Mouse (Mus musculus): ENCODE results near the gene Ctnnb1.
"Not testable (repeated sequence)": the region's sequence is repeated elsewhere in the genome, so short reads cannot be mapped to it uniquely, and the experiment has no call there.

Ctnnb1 gene

DNA sequence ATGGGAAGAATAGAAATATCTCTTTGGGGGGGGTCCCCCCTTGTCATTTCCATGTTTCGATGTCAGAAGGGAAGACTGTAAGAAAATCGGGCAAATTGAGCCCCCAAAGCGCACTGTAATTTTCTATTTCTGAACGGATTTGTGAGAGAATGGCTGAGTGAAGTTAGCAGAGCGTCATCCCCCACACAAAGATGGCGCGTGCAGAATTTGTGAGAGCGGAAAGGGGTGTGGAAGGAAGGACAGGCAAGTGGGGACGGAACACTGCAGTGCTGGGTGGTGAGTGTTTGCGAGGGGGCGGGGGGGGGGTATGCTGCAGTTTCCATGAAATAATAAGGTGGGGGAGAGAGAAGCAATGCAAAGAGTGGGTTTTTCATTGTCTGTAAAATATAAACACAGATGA is at the start of gene Ctnnb1:
Ctnnb1 (plus strand) TSS at position 136 of the 400 bp plus-strand sequence.
- no peak for DNase-seq (ENCODE audit: low spot score)

- DNase-seq (ENCODE audit: low spot score) = no peak
Observed at GRCm38 (mm10) chr9:120880286-120880685, 48.7 kb upstream of the Ctnnb1 start.

GRCm38 (mm10) chr9:120881121-120881520 is 47.9 kb upstream of the Ctnnb1 start:
- no peak for DNase-seq (ENCODE audit: low spot score)

DNA sequence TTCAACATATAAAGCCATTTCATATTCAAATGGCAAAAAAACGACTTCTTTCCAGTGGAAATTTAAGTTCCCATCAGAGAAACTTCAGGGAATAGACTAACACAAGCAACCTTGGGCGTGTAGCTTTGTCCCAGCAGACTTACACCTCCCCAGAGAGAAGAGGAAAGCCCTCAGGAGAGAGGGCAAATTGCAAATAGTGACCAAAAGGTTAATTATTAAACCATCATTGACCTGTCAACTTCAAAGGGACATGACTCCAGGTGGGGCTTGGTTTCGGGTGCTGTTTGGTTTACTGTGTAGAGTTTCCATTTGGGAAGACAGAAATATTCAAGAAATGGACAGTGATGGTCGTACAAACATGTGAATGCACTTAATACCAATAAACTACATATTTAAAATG is 47.2 kb upstream of the Ctnnb1 start:
- DNase-seq (ENCODE audit: low spot score) = peak; percentile 33

DNA sequence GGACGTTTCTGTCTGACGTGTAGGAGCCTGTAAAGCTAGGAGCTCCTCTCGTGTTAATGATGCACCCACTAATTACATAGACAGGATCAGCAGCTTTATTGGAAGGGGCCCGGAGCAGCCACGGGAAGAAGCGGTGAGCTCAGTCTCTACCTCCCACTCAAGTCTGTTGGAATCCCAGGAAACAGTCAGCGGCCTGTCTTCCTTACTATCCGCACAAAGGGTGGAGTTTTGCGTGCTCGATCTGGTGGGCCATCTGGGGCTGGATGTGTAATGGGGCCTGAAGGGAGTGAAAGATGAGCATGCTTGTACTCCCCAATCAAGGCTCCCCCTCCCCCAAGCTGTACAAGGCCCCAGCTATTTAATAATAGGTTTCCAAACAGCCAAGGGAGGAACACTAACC is 44.3 kb upstream of the Ctnnb1 start:
- DNase-seq (ENCODE audit: low spot score) = no peak

DNA sequence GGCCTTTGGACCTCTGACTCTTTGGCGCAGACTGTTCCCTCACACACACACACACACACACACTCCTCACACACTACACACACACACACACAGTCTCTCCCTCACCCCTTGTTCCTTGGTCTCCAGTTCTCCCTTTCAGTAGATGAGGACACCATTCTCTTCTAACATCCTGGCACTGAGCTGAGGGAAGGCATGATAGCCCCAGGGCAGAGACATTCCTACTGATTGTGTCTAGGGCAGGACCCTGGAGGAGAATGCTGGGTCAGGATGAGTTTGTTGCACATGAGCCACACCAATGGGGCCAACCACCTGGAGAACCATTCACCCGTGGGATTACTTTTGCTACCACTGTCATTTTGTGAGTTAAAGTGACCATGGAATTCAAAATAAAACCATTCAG is 41.4 kb upstream of the Ctnnb1 start:
- DNase-seq (ENCODE audit: low spot score) = no peak

GRCm38 (mm10) chr9:120893435-120893834 is 35.6 kb upstream of the Ctnnb1 start:
- DNase-seq (ENCODE audit: low spot score) = peak; percentile 54

GRCm38 (mm10) chr9:120893971-120894370 is 35.0 kb upstream of the Ctnnb1 start:
- no peak for DNase-seq (ENCODE audit: low spot score)

- DNase-seq (ENCODE audit: low spot score) = peak; percentile 16
Observed at GRCm38 (mm10) chr9:120894376-120894775, 34.6 kb upstream of the Ctnnb1 start.

- DNase-seq (ENCODE audit: low spot score) = no peak
Observed at GRCm38 (mm10) chr9:120896502-120896901, 32.5 kb upstream of the Ctnnb1 start.

GRCm38 (mm10) chr9:120897269-120897668 is 31.7 kb upstream of the Ctnnb1 start:
- no peak for DNase-seq (ENCODE audit: low spot score)

- DNase-seq (ENCODE audit: low spot score) = no peak
Observed at GRCm38 (mm10) chr9:120899833-120900232, 29.2 kb upstream of the Ctnnb1 start.

DNA sequence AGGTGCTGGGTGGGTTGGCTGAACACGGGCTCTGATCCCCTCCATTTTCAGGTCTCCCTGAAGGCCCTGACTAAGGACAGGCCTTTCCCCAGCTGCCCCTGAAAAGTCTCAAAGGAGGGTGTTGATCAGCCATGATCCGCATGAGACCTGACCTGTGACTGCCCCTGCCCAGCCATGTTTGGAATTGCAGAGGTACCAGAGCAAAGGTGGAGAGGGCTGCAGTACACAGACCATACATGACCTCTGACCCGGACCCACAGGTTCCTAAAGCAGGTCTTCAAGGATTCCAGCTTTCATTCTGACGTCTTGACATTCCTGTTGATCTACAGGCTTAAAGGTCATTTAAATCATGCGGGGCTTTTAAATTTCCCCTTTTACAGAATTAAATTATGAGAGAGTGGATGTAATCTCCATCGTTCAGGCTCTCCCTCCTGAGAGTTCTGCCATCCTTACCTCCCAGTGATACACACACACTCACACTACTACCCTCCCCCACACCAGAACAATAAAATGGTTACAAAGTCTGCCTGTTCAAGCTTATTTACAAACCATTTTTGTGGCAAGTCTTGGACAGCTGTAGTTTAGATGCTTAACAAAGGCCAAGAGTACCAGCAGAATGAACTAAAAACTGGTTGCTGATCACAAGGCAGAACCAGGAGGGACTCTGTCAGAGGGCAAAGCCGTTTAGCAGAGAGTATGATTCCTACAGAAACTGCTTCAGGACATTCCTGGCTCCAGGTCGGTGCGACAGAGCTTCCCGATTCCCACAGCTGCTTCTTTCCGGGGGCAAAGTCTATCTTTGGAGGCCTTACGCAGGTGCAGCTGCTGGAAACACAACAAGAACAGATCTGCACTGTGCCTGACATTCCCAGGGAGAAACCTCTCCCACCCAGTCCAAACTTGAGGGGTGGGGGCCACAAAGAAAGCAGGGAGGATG is 28.4 kb upstream of the Ctnnb1 start:
- peak; percentile 83 for DNase-seq (ENCODE audit: low spot score)

DNA sequence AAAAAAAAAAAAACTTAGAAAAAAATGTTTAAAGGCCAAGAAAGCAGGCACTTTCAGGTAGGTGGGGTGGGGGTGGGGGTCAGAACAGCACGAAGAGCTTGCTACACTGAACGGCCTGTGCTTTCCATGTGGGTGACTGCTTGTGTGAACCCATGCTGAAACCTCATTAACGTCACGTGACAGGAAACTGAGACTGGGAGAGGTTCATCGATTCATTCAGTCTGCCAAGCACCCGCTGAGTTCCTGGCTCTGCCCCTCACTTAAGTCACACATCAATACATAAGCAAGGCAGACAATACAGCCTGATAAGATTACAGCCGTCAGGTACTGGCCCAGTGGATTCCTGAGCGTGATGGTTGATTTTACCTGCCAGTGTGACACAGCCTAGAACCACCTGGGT is 26.5 kb upstream of the Ctnnb1 start:
- DNase-seq (ENCODE audit: low spot score) = no peak

- DNase-seq (ENCODE audit: low spot score) = no peak
Observed at GRCm38 (mm10) chr9:120908461-120908860, 20.6 kb upstream of the Ctnnb1 start.

GRCm38 (mm10) chr9:120913152-120913551 is 15.9 kb upstream of the Ctnnb1 start:
- no peak for DNase-seq (ENCODE audit: low spot score)

DNA sequence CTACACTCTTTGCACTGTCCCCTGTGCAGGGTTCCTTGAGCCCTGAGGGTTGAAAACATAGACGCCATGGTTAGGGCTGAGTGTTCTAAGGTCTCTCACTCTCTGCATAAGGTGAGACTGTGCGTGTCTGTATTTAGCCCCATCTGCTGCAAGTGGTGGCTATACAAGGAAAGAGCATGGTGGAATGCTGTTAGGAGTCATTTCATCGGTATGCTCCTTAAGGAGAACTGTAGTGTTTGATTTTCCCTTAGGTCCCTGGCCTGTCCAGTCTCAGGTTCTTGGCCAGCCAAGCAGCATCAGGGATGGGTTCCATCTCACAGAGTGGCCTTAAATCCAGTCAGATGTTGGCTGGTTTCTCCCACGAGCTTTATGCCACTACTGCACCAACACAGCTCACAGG is 14.6 kb upstream of the Ctnnb1 start:
- no peak for DNase-seq (ENCODE audit: low spot score)

GRCm38 (mm10) chr9:120914877-120915459 is 14.0 kb upstream of the Ctnnb1 start:
- DNase-seq (ENCODE audit: low spot score) = no peak

GRCm38 (mm10) chr9:120917619-120918018 is 11.4 kb upstream of the Ctnnb1 start:
- not testable (repeated sequence) for DNase-seq (ENCODE audit: low spot score)

GRCm38 (mm10) chr9:120918211-120918610 is 10.8 kb upstream of the Ctnnb1 start:
- DNase-seq (ENCODE audit: low spot score) = no peak

DNA sequence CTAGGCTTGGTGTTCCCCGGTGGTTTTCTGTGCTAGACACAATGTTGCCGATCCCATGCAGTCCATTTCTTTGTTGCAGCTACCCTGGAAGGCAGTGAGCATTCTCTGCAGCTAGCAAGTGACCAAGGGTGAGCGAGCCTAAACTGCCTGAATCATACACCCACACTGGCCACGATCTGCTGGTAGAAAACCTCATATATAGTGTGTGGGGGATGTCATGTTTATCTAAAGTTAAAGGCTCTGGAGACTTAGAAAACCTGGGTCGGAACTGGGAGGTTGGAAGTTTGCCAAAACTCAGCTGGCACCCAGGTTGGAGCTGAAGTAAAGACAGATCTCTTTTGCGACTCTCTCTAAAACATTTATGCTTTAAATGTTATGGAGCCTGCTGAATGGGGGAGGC is 10.4 kb upstream of the Ctnnb1 start:
- DNase-seq (ENCODE audit: low spot score) = no peak

GRCm38 (mm10) chr9:120919130-120919529 is 9.9 kb upstream of the Ctnnb1 start:
- no peak for DNase-seq (ENCODE audit: low spot score)

DNA sequence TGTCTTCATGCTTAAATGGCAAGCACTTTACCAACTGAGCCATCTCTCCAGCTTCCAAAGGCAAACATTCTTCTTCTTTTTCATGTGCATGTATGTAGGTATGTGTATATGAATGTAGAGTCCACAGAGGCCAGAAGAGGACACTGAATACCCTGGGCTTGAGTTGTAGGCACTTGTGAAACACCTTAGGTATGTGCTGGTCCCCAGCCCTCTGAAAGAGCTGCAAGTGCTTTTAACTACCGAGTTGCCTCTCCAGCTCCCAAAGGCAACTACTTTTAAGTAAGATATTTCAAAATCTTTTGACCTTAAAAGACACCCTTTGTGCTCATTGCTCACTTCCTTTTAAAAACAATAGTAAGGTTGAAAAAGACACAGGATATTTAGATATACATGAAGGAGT is 2.9 kb upstream of the Ctnnb1 start:
- DNase-seq (ENCODE audit: low spot score) = no peak
